Mouse (Mus musculus) E14TG2a.4 (cell line): Measurements from ENCODE around the gene Ryr3.

Experiments used
- CTCF ChIP-seq: conservative IDR thresholded peaks from 2 replicates; pipeline ENCODE4 v1.5.1; 2014; ENCODE audit warnings: low read length
- NANOG ChIP-seq: IDR thresholded peaks from 2 replicates; pipeline ENCODE4 v1.6.1; 2014; ENCODE audit warnings: borderline replicate concordance, low read length, mixed read lengths
- POU5F1 ChIP-seq: IDR thresholded peaks from 2 replicates; pipeline ENCODE4 v1.6.1; 2014; ENCODE audit warnings: low read length, borderline replicate concordance

DNA sequence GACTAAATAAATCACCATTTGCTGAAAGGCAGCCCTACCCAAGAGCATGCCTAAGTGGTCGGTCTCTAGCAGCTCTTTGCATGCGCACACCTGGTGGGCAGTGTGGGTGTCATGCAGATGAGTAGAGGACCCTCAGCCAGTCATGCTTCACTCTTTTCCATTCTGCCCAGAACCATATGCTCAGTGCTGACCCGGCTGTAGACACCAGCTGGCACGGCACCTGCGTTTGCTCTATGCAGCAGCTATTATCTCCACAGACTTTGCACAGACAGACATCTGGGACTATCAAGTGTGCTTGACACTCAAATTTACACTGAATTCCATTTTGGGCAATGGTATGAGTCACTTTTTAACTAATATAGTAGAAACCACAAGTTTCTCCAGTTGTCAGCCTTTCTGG, 186.2 kb downstream of the Ryr3 start:
- TF ChIP-seq CTCF: no peak
- no peak for TF ChIP-seq POU5F1
- no peak for TF ChIP-seq NANOG
